Mouse (Mus musculus): Measurements from ENCODE around the gene Plpp3.

Plpp3 gene

DNA sequence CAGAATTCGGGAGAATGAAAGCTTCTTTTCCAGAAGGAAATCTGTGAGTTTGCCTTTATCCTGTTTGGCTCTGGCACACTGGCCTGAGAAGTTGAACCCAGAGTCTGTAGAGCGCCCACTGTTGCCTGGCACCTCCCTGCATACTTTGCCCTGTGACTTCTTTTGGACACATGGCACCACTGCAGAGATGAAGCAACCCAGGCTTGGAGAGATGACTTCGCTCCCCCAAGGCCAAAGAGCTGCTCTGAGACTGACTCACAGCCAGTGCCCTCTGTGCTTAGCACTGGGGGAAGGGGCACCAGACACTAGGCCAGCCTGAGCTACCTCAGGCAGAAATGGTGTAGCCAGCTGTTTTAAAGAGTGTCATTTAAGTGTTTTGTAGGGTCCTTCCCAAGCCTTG is 63.7 kb downstream of the Plpp3 start:
- DNase-seq (ENCODE audit: low spot score), result no peak

DNA sequence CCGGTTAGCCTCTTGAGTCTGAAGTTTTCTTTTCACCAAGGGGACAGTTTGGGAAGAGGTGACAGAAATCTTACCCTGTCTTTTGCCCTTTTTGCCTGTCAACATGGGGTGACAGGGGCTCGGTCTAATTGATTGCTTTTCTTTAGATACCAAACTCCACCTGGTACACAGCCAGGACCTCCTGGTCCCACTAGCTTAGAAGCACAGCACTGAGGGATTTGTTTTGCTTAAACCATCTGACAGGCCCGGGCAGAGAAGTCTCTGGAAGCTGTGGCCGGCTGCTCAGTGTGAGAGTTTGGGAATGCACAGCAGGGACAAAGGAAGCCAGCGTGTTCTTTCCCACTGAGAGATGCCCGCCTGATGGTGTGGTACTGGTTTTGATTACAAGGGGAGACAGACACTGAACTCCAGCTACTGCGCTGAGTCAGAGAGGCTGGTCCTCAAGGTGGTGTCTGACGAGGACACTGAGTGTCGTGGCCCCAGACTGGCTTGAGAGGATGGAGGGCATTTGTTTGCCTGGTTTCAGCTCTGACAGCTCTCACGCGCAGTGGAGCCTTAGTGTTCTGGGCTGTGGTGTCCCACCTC is 64.2 kb downstream of the Plpp3 start:
- no peak for DNase-seq (ENCODE audit: low spot score)

DNA sequence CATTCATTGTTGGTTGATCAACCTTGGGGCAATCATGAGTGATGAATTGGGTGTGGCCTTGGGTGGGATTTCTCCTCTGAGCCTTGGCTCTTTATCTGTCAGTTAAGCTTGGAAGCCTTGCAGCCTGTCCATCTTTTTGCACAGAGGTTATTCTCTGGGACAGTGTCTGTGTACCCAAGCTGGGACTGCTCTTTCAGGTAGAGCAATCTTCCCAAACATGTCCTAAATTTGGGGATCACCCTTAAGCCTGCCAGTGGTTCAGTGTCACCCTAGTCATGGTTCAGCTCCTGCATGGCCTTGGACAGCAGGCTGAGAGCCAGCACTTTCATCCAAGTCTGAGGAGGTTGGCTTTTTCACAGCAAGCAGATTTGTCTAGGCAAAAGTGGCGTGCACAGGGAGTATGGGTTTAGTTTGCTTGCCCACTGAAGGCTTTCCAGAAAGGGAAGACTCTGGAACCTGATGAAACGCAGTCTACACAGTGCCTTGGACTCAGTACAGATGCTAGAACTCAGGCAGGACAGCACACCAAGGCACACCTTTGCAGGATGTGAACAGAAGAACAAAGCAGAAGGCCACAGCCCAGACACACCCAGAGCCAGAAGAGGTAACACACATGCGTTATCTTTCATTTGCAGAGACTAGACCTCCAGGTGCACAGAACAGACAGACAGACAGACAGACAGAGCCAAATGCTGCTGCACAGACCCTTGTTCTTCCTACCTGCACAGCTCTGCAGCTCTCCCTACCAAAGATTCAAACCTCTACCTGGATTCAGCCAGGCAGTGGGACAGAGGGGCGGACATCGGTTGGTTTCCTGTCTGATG is 66.2 kb downstream of the Plpp3 start:
- DNase-seq (ENCODE audit: low spot score), result no peak

DNA sequence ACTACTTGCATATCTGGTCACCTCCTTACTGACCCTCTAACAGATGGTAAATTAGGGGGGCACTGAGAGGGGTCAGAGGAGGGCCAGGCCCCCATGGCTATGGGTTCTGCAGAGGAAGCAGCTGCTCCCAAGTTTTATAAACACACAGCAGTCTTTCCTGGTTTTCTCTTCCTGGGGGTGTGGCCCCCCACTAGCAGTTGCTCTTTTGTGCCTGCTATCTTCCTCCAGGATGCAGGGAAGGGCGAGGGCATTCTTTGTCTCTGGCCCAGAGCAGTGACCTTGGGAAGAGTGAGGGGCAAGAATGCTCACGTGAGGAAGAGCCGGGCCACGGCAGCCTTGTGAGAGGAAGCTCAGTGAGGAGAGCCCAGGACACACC is 66.8 kb downstream of the Plpp3 start:
- no peak for DNase-seq (ENCODE audit: low spot score)

DNA sequence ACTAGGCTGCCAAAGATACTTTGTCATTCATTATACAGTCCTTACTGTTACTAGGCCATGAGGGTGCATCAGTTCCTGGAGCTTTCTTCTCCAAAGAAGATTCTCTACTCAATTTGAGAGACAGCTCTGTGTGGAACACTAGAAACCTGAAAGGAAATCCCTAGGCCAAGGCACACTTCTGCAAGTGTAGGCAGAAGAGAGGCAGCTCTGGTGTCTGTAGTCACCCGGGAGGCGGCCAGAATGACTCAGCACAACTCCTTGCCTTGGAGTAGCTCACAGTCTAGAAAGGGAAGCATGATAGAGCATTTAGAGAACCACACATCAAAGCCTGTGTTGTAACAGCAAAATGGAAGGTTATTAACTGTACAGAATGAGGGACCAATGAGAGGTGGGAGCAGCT is 68.4 kb downstream of the Plpp3 start:
- DNase-seq (ENCODE audit: low spot score), result no peak

DNA sequence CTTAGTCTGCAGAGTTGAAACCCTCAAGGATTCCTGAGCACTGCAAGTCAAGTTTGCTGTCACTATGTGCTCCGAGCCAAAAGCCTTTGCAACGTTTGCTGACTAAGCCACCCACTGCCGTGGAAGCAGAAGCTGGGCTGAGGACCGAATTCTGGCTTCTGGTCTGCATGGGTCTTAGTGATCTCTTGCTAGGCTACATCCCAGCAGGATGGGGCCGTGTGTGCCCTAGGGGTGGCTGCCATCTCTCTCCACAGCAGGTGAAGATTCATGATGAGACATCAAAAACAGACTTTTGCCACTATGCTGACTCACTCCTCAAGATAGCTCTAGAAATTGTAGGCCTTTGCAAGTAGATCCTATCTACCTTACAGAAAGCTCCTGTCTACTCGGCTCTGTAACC is 69.2 kb downstream of the Plpp3 start:
- DNase-seq (ENCODE audit: low spot score), result no peak

DNA sequence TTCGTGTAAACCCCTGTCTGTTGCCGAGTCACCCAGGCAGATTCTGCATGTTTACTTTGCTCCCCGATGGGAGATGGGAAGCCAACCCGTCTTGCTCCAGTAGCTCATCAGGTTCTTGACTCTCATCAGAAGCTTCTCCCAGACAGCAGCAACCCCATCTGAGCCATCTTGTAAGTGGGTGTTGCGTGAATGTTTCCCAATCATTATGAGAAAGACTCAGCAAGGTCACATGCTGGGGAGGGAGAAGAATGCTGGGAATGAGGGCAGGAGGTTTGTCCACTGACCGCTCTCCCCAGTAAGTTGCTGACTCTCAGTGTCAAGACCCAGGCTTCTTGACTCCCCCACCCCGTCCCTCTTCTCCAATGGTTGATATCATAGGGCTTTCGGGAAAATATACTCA is 73.0 kb downstream of the Plpp3 start:
- DNase-seq (ENCODE audit: low spot score), result no peak

DNA sequence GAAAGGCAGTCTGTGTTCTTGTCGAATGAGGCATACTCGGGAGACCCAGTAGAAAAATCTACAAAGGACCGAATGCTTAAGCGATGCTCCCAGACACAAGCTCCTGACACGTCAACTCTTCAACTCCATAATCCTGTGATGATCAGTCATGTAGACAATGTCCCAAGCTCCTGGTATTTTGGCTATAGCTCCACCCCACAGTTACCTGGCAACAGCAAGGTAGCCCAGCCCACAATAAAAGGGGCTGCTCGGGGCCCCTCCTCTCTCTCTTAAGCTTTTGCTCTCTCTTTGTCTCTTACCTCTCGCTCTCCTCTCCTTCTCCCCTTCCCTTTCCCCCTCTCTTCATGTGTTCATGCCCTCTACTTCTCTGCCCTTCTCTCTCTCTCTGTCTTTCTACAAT is 83.1 kb downstream of the Plpp3 start:
- DNase-seq (ENCODE audit: low spot score), result no peak

DNA sequence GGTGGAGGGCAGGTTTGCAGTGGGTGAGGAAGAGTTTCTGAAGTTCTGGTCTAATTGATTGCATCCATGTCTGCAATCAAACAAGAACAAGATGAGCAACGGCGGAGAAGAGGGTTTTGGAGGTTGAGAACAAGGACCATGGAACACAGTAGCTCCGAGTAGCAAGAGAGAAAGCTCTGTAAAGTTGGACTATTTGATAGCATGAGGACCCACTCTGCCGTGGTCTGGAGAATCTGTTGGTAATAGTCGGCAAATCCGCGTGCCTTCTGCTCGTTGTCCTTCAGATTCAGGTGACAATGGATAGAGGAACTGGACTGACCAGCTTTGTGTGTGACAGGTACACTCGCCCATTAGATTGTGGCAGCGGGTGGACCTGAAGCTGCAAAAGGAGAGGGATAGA is 87.8 kb downstream of the Plpp3 start:
- DNase-seq (ENCODE audit: low spot score), result no peak

DNA sequence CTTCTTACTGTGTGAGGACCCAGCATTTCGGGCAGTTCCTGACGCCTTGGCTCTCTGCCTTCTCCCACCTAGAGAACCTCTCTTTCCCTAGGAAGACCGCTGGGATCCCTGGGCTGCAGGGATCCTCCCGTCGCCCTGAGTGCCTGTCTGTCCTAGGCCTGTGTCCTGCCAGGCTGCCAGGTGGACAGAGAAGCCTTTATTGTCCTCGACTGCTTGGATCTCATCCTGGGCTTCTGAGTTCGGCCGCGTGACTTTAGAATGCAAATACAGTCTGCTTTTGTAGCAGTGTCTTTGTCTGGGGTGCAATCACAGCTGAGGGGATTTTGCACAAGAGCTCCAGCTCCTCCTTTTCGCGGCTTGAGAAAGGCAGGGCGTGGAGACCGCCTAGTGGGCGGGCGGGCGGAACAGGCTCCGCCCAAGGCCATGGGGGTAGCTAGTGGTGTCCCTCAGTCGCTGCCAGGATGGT is 88.4 kb downstream of the Plpp3 start:
- DNase-seq (ENCODE audit: low spot score), result no peak

DNA sequence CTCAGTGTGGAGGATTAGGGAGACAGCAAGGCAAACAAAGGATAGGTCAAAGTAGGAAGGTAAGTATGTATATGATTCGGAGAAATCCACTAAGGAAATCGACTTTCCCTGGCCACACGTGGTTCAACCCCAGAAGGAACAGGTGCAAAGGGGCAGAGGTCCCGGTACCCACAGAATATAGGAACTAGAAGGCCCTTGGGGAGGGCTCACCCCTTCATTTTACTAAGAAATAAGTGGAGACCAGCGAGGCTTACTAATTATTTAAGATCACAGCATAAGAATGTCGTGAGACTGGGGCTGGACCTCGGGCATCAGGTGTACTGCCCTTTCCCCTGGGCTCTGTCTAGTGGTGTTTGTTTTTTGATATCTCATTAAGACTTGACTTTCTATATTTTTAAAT is 89.2 kb downstream of the Plpp3 start:
- DNase-seq (ENCODE audit: low spot score), result no peak

DNA sequence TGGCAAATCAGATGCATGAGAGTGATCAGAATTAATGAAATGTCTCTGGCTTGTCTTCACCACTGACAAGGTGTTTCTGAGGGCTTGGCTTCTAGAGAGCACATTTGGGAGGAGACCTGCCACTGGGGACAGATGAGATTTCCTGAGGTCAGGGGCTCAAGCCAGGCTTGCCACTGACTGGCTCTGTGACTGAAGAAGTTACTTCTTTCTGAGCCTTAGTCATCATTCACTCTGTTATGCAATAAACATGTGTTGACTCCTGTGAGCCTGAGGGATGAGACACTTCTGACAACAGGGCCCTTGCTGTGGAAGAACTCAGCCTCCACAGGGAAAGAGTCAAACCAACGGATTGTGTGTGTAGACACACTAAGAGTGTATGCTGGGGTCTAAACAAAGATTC is 91.0 kb downstream of the Plpp3 start:
- no peak for DNase-seq (ENCODE audit: low spot score)

DNA sequence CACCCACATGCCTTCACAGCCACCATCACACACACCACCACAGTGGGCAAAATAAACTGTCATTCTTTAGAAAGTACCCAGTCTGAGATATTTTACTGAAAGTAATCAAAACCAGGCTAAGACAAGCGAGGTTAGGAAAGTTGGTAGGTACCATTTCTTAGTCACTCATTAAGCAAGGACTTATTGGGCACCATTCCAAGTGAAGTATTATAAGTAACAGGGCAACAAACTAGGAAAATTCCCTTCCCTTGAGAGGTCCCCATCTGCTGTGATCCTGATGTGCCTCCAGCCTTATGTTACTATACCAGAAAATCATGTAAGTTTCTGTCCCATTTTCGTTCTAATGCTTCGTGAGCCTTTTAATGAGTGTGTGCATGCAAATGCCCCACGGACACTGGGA is 92.1 kb downstream of the Plpp3 start:
- no peak for DNase-seq (ENCODE audit: low spot score)

DNA sequence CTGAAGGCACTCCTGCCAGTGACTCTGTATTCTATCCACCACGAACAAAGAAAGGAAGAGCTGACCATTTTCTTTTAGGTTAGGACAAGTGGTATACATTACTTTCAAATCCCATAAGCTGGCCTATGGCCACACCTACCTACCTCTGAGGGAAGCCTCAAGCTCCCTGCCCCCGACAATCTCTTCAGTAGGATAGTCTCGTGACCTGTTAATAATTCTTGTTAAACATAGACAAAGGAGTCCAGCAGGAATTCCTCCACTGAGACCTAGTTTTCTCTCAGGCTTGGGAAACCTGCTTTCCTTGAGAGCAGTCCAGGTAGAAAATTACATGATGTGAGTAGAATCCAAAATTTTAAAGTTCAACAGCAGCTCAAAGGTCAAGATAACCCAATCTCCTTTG is 93.8 kb downstream of the Plpp3 start:
- DNase-seq (ENCODE audit: low spot score), result no peak

DNA sequence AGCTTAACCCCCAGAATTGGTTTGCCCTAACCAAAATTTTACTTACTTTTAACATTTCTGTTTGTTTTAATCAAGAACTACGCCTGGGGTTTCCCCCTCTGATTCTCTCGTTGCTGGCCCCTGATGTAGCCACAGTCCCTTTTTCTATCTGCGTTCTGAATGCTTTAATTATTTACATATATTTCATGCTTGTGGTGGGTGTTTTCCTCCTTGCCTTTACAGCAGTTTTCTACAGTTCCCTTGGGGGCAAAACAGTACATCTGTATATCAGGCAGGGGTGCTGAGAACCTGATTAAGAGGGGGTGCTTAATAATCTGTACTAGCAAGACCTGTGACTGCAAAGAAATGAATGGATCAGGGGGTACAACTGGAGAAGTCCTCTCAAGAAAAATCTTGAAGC is 94.9 kb downstream of the Plpp3 start:
- DNase-seq (ENCODE audit: low spot score), result no peak

DNA sequence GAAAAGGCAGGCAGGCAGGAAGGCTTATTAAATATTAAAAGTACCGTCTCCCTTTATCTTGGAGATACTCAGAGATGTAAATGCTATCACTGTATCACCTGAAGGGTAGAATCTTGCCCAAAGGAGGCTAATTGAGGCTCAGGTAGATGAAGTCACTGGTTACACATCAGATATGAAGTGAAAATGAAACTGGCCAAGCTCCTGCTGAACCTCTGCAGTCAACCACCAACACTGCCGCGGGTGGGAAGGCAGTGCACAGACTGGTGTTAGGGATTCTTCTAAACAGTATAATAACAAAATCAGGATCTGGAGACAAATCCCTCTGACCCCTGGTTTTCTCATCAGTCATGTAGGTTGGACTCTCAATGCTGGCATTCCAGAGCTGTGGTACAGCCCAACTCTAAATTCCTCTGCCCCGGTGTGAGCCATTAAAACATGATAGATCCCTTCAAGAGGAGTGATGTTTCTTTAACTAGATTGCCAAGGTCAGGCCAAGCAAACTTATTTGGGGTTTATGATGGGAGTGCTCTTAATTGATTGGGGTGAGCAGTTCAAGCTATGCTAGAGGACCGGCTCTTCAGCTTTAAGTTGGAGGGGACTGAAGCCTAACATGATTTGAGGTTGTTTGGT is 95.5 kb downstream of the Plpp3 start:
- no peak for DNase-seq (ENCODE audit: low spot score)

DNA sequence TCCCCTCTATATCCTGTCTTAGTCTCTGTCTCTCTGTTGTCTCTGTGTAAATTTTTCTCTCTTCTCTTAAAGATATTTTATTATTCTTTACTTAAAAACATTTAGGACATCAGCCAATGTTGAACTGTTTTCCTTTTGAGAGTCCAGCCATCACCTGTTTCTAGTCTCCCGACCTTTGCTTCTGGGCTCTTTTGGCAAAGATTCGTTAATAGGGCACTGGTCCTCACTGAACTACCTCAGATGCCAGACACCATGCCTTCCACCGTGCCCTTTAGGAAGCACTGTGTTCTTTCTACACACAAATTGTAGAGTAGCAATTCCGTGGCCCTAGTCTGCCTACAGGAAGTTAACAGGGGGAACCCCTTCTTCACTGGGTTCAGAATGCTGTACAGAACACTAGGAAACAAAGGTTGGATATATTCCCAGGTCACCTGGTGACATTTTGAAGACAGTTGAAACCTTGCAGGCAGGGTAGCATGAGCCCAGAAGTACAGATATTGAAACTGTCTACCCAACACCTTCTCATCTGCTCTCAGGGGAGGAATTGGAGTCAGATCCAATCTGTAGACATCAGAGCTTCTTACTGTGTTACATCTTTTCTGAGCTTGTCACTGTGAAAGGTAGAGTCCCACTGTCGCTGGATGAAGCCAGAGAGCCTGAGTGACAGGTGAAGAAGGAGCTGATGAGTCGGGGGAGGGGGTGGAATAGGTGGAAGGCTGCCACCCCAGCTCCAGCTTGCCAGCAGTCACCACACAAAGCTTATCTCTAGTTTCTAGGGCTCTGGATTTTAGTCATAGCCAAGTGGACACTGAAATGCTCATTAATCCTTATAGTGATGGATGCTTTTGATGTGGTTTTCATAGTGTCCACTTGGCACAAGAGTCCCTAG is 96.5 kb downstream of the Plpp3 start:
- DNase-seq (ENCODE audit: low spot score), result no peak

DNA sequence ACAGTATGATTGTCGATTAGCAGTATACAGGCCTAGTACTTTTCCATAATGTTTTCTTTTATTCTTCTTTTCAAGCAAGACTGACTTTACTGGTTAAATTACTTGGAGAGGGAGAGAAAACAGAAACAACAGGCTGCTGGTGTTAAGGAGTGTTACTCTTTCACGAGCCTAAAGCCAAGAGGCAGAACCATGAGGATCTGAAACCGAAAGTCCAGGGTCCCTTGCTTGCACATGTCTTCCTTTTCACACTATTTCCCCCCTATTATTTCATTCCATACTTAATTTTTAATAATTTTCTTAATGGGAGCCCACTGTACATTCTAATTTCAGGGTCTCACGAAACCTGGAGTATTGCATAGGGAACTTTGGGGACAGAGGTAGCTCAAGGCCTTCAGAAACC is 97.2 kb downstream of the Plpp3 start:
- no peak for DNase-seq (ENCODE audit: low spot score)

DNA sequence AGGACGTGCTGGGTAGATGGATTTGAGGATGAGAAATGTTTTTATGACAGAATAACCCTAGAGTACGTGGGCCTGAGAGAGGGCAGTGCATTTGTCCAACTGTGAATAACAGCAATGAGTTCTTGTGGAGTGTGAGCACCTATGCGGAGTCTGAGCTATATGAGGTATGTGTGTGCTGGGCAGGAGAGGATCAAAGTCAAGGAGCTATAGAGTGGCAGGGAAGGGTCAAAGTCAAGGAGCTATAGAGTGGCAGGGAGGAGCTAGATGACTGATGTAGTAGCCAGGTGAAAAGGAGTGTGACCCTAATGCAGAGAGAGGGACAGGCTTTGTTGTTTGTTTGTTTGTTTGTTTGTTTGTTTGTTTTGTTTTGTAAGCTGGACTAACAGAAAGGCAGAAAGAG is 98.0 kb downstream of the Plpp3 start:
- DNase-seq (ENCODE audit: low spot score), result no peak

DNA sequence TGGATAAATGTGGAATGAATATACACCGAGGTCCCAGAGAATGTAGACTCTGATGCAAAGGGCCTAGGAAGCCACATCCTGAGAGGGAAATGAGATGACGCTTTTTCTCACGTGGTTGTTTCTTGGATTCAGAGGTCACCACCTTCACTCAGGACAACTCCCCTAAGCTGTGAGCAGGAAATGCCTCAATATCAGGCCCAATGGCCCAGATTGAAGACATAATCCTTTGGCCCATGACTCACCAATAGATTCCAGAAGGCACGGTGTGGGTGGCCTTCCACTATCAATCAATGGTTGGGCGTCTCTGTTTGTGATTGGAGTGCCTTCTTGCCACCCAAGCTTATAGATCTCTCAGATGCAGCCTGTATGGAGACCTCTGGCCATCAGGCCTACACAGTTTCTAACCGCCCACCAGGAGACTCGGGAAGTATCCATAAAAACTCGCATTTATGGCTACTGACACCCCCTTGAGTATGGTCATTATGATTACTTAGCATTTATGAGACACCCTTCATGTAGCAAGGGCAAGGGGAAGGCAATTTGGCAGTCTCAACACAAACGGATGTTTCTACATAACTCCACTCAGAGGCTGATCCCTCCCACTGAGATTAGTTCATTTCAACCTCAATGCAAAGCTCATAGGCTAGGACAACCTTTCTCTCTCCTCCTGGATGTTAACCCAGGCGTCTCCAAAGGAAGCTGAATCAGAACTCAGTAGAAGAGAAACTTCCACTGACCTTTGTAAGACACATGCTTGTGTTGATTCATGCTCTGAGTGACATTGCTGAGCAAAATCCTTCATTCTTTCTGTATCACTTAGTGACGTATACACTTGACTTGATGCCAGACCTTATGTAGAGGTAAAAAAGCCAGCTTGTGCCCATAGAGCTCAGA is 100.8 kb downstream of the Plpp3 start:
- DNase-seq (ENCODE audit: low spot score), result no peak

DNA sequence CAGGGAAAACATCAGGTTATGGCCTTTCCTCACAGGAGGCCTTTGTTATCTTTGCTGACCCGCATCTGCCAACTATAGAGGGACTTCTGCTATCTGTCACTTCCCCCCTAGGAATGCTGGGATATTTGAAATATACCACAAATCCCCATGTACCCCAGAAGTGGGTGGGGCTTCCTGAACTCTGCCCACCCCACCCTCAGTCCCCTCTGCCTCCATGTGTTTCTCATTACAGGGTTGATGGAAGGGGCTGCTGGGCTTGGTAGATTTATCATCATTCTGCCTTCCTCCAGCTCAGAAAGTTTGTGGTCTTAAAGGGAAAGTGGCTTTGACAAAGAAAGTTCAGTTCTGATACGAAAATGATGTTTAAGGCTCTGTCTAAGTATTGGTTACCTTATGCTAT is 103.2 kb downstream of the Plpp3 start:
- DNase-seq (ENCODE audit: low spot score), result no peak
